Mouse (Mus musculus) stomach, embryonic 15.5 days (tissue): ENCODE results near the gene Erp44. TPM values are rescaled to one million over a fixed set of nuclear protein-coding genes. Genes with fewer than 3 reads are reported as not detected.
A peak's percentile ranks its signal among the peaks of the same experiment; 100 is the strongest.

Experiments used
- ATAC-seq: fragments of 200-750 bp; cut with Nextera tagmentation; 2 replicates; pipeline ENCODE4 v1.8.0; 2017; ENCODE audit warnings: low read depth, moderate number of reproducible peaks, moderate TSS enrichment; ENCODE audit not compliant: insufficient read depth, low FRiP score
- H3K27ac ChIP-seq: fragments of 300-500 bp; sonication (generic); 2 replicates; pipeline ENCODE4 v1.5.1; 2015; ENCODE audit warnings: mild to moderate bottlenecking, inconsistent platforms
- H3K27me3 ChIP-seq: fragments of 300-500 bp; sonication (generic); replicated peaks from 2 replicates; pipeline ENCODE4 v1.6.1; 2015; ENCODE audit warnings: inconsistent platforms
- H3K36me3 ChIP-seq: fragments of 300-500 bp; sonication (generic); 2 replicates; pipeline ENCODE4 v1.6.1; 2015; ENCODE audit warnings: inconsistent platforms
- H3K4me1 ChIP-seq: fragments of 300-500 bp; sonication (generic); 2 replicates; pipeline ENCODE4 v1.6.1; 2015; ENCODE audit warnings: inconsistent platforms
- H3K4me2 ChIP-seq: fragments of 300-500 bp; sonication (generic); 2 replicates; pipeline ENCODE4 v1.6.1; 2015; ENCODE audit warnings: mild to moderate bottlenecking, inconsistent platforms
- H3K4me3 ChIP-seq: fragments of 300-500 bp; sonication (generic); replicated peaks from 2 replicates; pipeline ENCODE4 v1.5.1; 2015; ENCODE audit warnings: inconsistent platforms
- H3K9ac ChIP-seq: fragments of 300-500 bp; sonication (generic); 2 replicates; pipeline ENCODE4 v1.6.1; 2015; ENCODE audit warnings: inconsistent platforms
- H3K9me3 ChIP-seq: fragments of 300-500 bp; sonication (generic); 2 replicates; pipeline ENCODE4 v1.6.1; 2016; ENCODE audit warnings: inconsistent platforms
- WGBS: fragments of 180-500 bp; shearing (Covaris S2); methylation state at CpG from one replicate; pipeline ENCODE4 v1.1.7; 2015; 5-methylcytosine and 5-hydroxymethylcytosine counted together
- polyA plus RNA-seq: library from polyadenylated mRNA; unstranded; fragments of >200 nt; fragmentation: Nextera tagmentation; extraction: Ambion mirVana; gene quantifications from 2 replicates; pipeline ENCODE4 v1.2.1, GENCODE M21; 2015

The Erp44 gene
- 104 and 116 TPM in 2 replicates for polyA plus RNA-seq

DNA sequence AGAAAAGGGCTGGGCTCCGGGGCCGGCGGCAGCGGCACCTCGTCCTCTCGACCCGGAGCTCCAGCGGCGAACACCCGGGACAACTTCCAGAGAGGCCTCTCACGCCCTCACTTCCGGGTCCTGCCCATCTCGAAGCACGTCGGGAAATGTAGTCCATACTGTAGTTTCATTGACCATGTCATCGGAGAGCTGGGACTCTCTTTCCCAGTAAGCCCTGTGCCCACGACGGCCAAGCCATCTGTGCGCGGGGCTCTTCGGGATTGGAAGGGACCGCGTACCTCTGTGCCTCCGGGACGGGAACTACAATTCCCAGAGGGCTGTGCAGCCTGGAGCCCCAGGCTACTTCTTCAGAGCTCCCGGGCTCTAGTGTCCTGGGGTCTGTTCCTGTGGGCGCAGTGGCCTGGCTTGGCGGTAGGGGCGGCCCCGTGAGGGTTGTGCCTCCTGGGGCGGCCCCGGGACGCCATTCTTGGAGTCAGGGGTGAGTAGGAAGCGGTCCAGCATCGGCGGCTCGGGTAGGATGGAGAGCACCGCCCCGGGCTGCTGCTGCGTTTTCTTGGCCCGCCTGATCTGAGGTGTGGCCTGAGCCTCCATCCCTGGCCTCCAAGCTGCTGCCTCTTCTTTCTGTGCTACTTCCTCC is at the start of gene Erp44, which contains the start of gene Invs:
TSS of gene Erp44 (minus strand) at position 61 of the 637 bp plus-strand sequence.
TSS of gene Invs (plus strand) at position 263 of the 637 bp plus-strand sequence.
- peak; percentile 100 for ATAC-seq
- peak within 1 kb of the TSS; percentile 97 for H3K4me3 ChIP-seq
- peak within 1 kb of the TSS; percentile 62 for H3K4me2 ChIP-seq
- H3K4me1 ChIP-seq: peaks cover 8% of the 10 kb centered on the region; the same call in 1 of the 2 replicates
- WGBS: under 1% methylated on average over 41 of the region's 41 CpGs
- H3K9me3 ChIP-seq: no peaks in the 10 kb centered on the region
- H3K9ac ChIP-seq: peak within 1 kb of the TSS; percentile 93
- no peaks in the 10 kb centered on the region for H3K27me3 ChIP-seq
- peak within 1 kb of the TSS; percentile 77 for H3K27ac ChIP-seq
- no peaks in the 10 kb centered on the region for H3K36me3 ChIP-seq

GRCm38 (mm10) chr4:48328042-48328441 is 48.7 kb upstream of the Erp44 start:
- no peak for ATAC-seq
- Histone ChIP-seq H3K4me3 (no peak overlapping the region), H3K9me3 (no peaks in the 10 kb centered on the region), H3K4me2 (no peak overlapping the region), H3K9ac (no peak overlapping the region), H3K4me1 (no peaks in the 10 kb centered on the region), H3K36me3 (no peaks in the 10 kb centered on the region), H3K27me3 (no peaks in the 10 kb centered on the region), H3K27ac (no peak overlapping the region)
- WGBS: 58% methylated on average over 2 of the region's 2 CpGs

GRCm38 (mm10) chr4:48327192-48327591 is 47.8 kb upstream of the Erp44 start:
- ATAC-seq: no peak
- Histone ChIP-seq H3K4me2 (no peak overlapping the region), H3K36me3 (no peaks in the 10 kb centered on the region), H3K4me3 (no peak overlapping the region), H3K27me3 (no peaks in the 10 kb centered on the region), H3K9ac (no peak overlapping the region), H3K4me1 (no peaks in the 10 kb centered on the region), H3K9me3 (no peaks in the 10 kb centered on the region), H3K27ac (no peak overlapping the region)

- no peak for ATAC-seq
- Histone ChIP-seq H3K27ac (no peak overlapping the region), H3K4me1 (no peaks in the 10 kb centered on the region), H3K4me2 (no peak overlapping the region), H3K27me3 (no peaks in the 10 kb centered on the region), H3K9ac (no peak overlapping the region), H3K36me3 (no peaks in the 10 kb centered on the region), H3K4me3 (no peak overlapping the region), H3K9me3 (no peaks in the 10 kb centered on the region)
- 63% methylated on average over 1 of the region's 1 CpGs for WGBS
Observed at GRCm38 (mm10) chr4:48322095-48322494, 42.7 kb upstream of the Erp44 start.

- H3K36me3 ChIP-seq: no peaks in the 10 kb centered on the region
- H3K9ac ChIP-seq: no peak overlapping the region
- ATAC-seq: no peak
- H3K27me3 ChIP-seq: no peaks in the 10 kb centered on the region
- H3K9me3 ChIP-seq: no peaks in the 10 kb centered on the region
- H3K4me2 ChIP-seq: no peak overlapping the region
- 86% methylated on average over 1 of the region's 1 CpGs for WGBS
- H3K4me3 ChIP-seq: no peak overlapping the region
- H3K27ac ChIP-seq: no peak overlapping the region
- no peaks in the 10 kb centered on the region for H3K4me1 ChIP-seq
Observed at GRCm38 (mm10) chr4:48321276-48321675, 41.9 kb upstream of the Erp44 start.

DNA sequence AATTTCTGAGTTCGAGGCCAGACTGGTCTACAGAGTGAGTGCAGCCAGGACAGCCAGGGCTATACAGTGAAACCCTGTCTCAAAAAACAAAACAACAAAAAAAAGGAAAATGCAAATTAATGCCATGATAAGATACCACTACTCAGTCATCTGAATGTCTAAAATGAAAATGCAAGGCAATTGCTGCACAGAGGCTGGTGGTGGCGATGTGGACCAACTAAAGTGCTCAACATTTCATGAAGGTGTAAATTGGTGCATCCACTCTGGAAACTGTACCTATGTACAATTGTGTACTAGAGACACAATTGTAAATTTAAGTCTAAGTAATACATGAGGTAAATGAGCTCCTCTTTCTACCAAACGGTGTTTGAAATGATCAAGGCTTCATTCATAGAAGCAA is 36.7 kb upstream of the Erp44 start:
- Histone ChIP-seq H3K27ac (no peak overlapping the region), H3K4me2 (no peak overlapping the region), H3K27me3 (no peaks in the 10 kb centered on the region), H3K9me3 (no peaks in the 10 kb centered on the region), H3K9ac (no peak overlapping the region), H3K36me3 (no peaks in the 10 kb centered on the region), H3K4me1 (no peaks in the 10 kb centered on the region), H3K4me3 (no peak overlapping the region)
- ATAC-seq: no peak
- 90% methylated on average over 3 of the region's 3 CpGs for WGBS

GRCm38 (mm10) chr4:48314814-48315213 is 35.5 kb upstream of the Erp44 start:
- Histone ChIP-seq H3K9me3 (no peaks in the 10 kb centered on the region), H3K4me1 (no peaks in the 10 kb centered on the region), H3K27ac (no peak overlapping the region), H3K4me2 (no peak overlapping the region), H3K9ac (no peak overlapping the region), H3K27me3 (no peaks in the 10 kb centered on the region), H3K4me3 (no peak overlapping the region), H3K36me3 (no peaks in the 10 kb centered on the region)
- WGBS: 78% methylated on average over 3 of the region's 3 CpGs
- ATAC-seq: no peak

DNA sequence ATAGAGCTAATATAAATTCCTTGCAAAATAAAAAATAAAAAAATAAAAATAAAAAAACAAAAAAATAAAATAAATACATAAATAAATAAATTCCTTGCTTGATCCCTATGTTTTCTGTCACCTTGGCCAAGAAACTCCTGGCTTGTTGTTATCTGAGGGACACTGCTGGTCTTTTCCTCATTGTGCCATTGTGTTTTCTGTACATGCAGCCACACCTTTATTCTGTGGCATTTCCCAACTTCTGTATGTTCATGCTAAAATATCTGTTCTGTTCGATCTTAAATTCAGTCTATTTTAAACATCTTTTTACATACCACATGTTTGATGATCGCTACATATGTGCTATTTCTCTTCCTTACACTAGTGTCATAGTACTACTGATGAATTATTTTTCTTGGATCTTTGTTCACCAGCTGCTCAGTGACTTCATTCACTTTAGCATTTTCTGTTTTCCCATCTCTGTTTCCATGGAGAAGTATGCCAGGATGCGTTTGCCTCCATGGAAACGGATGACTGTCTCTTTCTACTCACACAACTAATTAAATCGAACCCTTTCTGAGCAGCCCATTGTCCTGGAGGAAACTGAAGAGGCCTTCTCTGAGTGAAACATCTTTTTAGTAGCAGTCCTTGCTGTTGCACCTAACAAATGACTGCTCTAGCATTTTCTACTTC is 7.9 kb upstream of the Erp44 start:
- Histone ChIP-seq H3K27me3 (no peaks in the 10 kb centered on the region), H3K4me2 (no peak overlapping the region), H3K27ac (no peak overlapping the region), H3K4me1 (no peaks in the 10 kb centered on the region), H3K9me3 (no peaks in the 10 kb centered on the region), H3K36me3 (no peaks in the 10 kb centered on the region), H3K9ac (no peak overlapping the region), H3K4me3 (no peak overlapping the region)
- no peak for ATAC-seq
- WGBS: 88% methylated on average over 5 of the region's 5 CpGs

DNA sequence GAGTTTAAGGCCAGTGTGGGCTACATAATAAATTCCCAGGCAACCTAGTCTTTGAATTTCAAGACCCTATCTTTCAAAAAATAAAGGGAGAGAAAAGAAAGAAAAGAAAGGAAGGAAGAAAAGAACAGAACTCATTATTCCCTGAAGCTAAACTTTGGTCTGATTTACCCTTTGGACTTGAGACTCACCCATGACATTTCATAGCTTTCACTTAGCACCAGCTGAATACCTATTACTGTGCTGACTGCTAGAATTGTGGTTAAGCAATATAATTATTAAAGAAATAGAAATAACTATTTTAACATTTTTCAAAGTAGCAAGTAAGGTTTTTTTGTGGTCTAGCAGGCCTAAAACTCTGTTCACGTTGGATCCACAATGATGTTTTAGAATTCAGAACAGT is 1.8 kb upstream of the Erp44 start:
- H3K4me1 ChIP-seq: peaks cover 8% of the 10 kb centered on the region; the same call in 1 of the 2 replicates
- no peaks in the 10 kb centered on the region for H3K27me3 ChIP-seq
- no peaks in the 10 kb centered on the region for H3K9me3 ChIP-seq
- H3K4me2 ChIP-seq: no peak overlapping the region
- no peaks in the 10 kb centered on the region for H3K36me3 ChIP-seq
- H3K27ac ChIP-seq: no peak overlapping the region
- no peak for ATAC-seq
- H3K9ac ChIP-seq: no peak overlapping the region
- WGBS: 79% methylated on average over 1 of the region's 1 CpGs
- no peak overlapping the region for H3K4me3 ChIP-seq

- ATAC-seq: peak; percentile 2; the same call in 1 of the 2 replicates
Observed at GRCm38 (mm10) chr4:48278757-48279497, 431 bp downstream of the Erp44 start.

GRCm38 (mm10) chr4:48277011-48277410 is 2.3 kb downstream of the Erp44 start:
- Histone ChIP-seq H3K9me3 (no peaks in the 10 kb centered on the region), H3K27me3 (no peaks in the 10 kb centered on the region), H3K36me3 (no peaks in the 10 kb centered on the region), H3K9ac (no peak overlapping the region), H3K27ac (no peak overlapping the region), H3K4me1 (peaks cover 8% of the 10 kb centered on the region; the same call in 1 of the 2 replicates), H3K4me3 (no peak overlapping the region), H3K4me2 (no peak overlapping the region)
- 66% methylated on average over 3 of the region's 3 CpGs for WGBS
- no peak for ATAC-seq

More at GRCm38 (mm10) chr4:48278757-48279497, 431 bp downstream of the Erp44 start:
- Histone ChIP-seq H3K27me3 (no peaks in the 10 kb centered on the region), H3K4me2 (peak overlapping the region; percentile 57), H3K4me3 (peak overlapping the region; percentile 97), H3K9ac (peak overlapping the region; percentile 93), H3K4me1 (peaks cover 8% of the 10 kb centered on the region; the same call in 1 of the 2 replicates), H3K27ac (peak overlapping the region; percentile 77), H3K9me3 (no peaks in the 10 kb centered on the region), H3K36me3 (no peaks in the 10 kb centered on the region)
- WGBS: under 1% methylated on average over 34 of the region's 34 CpGs

DNA sequence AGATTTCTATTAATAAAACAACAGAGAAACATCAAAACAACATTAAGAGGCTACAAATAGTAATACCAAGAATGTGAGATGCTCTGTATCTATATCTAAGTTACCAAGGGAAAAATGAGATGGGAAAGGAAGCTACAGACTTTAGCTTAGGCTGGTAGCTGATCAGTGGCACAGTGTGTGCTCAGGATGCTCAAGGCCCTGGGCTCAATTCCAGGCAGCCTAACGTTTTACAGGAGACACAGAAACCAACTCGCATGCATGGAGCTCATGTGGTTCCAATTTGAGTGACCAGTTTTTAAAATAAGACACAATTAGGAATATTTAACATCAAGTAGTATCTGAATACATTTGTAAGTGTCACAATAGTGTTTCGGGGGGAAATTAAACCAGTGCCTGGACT is 3.6 kb downstream of the Erp44 start:
- ATAC-seq: no peak
- Histone ChIP-seq H3K27me3 (no peaks in the 10 kb centered on the region), H3K4me2 (no peak overlapping the region), H3K9ac (no peak overlapping the region), H3K36me3 (no peaks in the 10 kb centered on the region), H3K4me3 (no peak overlapping the region), H3K9me3 (no peaks in the 10 kb centered on the region), H3K27ac (no peak overlapping the region), H3K4me1 (peaks cover 8% of the 10 kb centered on the region; the same call in 1 of the 2 replicates)
- 83% methylated on average over 3 of the region's 3 CpGs for WGBS
